Mouse (Mus musculus) WW6 (cell line): ENCODE data around the gene Slfn14.
A peak's percentile ranks its signal among the peaks of the same experiment; 100 is the strongest.
"Not testable (repeated sequence)": the region's sequence is repeated elsewhere in the genome, so short reads cannot be mapped to it uniquely, and the experiment has no call there.

ENCODE experiments used
- DNase-seq: peaks from one replicate; pipeline ENCODE4 v3.0.0-alpha.2; 2013; ENCODE audit warnings: low read depth, low spot score

Gene Slfn14

DNA sequence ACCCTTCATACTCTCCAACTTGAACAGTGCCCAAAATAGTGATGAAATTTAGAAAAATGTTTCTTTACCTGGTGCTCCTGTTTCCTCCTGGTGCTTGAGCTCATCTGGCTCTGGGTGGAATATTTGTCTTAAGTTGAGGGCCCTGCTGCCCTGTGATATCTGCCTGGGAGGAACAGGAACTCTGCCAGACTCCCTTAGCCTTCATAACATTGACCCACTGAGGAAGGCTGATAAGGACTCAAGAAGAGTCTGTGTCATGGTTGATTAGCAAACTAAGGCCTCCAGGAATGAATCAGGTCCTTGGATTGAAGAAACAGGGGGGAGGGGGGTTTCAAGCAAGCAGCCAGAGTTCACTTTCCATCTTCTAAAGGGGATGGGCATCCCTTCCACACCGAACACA, at the start of gene Slfn14:
Gene Slfn14 (minus strand): TSS at position 161 of the 400 bp plus-strand sequence.
- no peak for DNase-seq

DNA sequence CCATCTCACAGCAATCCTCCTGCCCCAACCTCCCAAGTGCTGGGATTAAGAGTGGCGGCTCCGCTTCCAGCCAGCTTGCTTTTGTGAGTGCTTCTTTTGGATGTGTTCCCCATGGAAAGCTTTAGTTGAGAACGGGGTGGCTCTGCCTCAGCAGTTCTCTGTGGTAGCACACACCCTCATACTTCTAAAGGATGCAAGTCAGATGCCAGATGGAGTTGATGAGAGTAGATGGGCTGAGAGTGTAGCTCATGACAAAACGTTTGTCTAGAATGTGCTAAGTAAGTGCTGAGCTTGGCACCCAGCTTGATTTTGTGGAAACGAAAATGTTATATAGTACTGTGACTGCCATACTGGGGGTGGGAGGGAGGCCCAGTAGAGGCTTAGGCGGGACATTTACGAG, 49.3 kb upstream of the Slfn14 start:
- no peak for DNase-seq

DNA sequence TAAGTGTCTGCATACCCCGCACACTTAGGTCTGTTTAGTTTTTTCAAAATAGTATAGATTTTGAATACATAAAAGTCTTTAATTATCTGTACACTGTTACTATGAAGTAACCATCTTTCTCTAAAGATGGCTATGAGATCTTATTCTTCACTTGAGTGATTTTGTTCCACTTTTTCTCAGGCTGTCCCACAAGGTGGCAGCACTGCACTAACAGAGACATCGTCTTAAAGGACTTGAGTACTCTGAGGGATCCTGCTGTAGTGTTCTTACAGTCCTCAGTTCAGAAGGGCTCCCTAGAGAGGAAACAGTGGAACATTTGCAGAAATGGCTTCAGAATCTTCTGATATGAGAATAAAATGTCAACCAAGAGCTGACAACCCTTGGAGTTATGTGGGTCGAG, 40.9 kb upstream of the Slfn14 start:
- DNase-seq = peak; percentile 38

DNA sequence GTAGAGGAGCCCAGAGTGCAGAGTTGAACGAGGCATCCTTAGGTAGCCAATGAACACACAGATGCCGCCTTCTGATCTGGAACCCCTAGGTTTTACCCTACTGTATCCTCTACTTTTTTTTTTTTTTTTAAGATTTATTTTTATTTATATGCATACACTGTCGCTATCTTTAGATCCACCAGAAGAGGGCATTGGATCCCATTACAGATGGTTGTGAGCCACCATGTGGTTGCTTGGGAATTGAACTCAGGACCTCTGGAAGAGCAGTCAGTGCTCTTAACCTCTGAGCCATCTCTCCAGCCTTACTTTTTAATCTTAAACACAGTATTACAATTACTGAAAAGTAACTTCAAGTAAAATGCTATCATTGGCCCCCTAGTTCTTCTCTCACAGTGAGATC, 40.2 kb upstream of the Slfn14 start:
- DNase-seq = not testable (repeated sequence)

DNA sequence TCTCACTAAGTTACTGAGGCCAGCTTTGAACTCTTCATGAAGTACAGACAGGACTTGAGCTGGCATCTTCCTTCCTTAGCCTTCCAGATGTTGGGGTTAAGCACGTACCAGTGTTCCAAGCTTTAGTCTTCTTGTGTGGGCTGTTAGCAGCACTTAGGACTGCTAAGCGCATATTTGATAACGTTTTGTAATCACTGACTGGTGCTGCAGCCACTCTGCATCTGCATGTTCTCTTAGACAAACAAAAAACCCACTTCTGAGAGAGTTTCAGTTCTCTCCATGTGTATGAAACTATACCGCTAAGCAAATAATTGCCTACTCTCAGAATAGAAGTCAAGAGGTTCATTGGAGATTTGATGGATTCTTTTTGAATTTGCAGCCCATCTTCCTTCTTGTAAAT, 32.5 kb upstream of the Slfn14 start:
- no peak for DNase-seq

DNA sequence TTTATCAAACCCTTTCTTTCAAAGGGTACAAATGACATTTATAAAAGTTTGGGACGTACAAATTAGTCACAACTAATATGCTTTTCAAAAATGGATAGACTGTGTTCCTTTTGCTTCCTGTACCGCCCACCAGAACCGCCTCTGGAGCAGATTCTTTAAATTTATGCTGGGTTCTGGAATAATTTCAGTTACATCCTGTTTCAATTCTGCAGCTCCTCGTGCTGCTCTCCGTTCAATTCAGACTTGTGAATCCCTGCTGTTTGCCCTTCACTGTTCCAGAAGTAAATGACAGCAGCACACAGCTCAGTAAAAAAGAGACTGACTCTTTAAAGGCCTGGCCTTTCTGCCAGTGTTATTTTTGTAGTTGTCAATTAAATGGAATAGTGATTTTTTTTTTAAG, 25.9 kb upstream of the Slfn14 start:
- DNase-seq = no peak

DNA sequence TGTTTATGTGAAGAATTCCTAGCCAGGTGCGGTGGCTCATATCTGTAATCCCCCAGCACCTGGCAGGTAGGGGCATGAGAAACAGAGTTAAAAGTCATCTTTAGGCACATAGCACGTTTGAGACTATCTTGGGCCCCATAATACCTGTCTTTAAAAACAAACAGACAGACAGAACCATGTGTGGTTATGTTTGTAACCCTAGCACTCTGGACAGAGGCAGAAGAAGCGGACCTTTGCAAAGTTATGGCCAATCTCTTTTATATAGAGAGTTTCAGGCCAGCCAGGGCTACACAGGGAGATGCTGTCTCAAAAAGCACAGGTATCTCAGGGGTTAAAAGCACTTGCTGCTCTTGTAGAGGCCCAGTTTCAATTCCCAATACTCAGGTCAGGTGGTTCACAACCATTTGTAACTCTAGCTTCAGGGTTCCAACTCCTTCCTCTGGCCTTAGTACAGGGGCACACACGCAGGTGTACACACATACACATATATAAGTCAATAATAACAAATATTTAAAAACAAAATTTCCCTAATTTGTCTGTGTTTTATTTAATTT, 20.3 kb upstream of the Slfn14 start:
- no peak for DNase-seq

DNA sequence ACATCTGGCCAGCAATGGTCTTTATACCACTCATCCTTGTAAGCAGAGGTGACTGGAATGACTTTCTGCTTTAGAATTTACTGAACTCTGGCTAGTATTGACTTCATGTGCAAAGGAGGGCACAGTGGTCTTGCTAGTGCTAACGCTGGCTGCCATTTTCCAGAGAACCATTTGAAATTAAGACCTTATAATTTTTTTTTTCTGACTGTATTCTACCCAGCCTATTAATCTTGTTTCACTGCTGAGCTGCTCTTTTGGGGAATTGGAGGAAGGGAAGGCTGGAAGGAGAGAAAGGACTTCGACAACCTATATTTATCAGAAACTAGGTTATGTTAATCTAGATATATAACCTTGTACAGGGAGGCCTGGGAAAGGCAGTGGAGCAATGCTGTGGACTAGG, 18.0 kb upstream of the Slfn14 start:
- no peak for DNase-seq

DNA sequence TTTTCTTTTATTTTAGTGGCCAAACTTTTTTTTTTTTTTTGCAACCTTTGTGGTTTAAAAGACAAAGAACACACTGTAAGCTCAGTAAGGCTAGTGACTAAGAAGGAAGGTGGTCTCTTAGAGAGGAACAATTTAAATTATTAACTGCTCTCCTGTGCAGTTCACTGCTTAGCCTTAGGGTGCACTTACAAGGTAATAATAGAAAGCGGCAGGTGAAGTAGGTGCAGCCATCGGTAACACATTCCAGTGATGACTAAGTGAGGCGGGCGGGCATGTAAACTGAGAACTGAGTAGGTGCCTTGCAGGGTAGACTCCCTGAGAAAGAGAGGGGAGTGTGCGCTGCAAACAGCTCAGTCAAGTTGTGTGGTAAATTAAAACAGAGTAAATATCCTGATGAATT, 17.2 kb upstream of the Slfn14 start:
- no peak for DNase-seq

DNA sequence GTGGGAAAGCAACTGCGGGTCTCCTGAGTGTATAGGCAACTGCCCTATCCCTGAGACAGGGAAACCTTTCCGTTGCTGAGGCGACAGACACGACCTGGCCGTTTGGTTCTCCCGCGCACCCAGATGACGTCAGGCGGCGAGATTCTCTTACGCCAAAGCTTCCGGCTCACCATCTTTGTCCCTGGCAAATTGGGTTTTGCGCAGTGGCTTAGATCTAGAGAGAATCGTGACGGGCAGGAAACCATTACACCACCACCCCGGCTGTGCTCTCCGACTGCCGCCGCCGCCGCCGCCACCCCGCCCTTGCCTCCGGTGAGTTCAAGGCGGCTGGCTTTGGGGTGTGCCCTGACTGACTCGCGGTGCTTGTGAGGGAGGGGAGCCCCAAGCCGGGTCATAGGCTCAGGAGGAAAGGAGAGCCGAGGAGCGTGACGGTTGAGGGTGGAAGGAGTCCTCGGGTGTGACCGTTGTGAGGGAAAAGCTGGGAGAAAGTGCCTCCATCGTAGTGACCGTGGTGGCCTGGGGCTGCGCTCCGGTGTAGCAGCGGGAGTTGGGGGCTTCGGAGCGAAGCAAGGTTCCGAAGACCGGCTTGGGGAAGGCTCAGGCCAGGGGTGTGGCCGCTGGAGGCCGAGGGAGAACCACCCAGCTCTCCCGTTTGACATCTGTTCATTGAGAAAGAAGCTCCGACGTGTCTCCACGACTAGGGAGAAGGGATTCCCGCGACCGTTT, 16.2 kb upstream of the Slfn14 start, which contains the start of gene Pex12:
Gene Pex12 (minus strand): TSS at position 61 of the 726 bp plus-strand sequence.
- peak; percentile 98 for DNase-seq

DNA sequence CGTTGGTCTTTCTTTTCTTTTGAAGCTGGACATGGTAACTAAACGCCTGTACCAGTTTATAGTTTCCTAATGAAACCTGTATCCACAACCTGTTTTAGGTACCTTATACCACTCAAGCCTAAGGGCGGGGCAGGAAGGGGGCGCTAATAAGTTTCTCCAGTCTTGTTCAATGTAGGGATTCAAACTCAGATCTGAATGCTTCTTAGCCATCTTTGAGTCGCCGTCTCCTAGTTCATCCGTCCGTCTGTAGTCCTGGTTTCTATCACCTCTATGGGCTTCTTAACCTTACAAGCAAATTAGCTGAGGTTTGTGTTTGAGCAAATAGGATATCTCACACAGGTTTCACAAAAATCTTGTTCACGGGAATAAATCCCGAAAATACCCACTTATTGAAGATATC, 15.6 kb upstream of the Slfn14 start:
- DNase-seq = no peak

DNA sequence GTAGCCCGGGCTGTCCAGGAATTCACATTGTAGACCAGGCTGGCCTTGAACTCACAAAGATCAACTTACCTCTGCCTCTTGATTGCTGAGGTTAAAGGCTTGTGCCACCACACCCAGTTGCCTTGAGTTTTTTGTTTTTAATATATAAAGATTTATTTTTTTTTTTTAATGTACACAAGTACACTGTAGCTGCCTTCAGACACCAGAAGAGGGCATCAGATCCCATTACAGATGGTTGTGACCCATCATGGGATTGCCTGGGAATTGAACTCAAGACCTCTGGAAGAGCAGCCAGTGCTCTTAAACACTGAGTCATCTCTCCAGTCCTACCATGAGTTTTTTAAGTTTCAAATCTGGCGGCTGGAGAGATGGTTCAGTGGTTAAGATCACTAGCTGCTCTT, 14.9 kb upstream of the Slfn14 start:
- DNase-seq = no peak

DNA sequence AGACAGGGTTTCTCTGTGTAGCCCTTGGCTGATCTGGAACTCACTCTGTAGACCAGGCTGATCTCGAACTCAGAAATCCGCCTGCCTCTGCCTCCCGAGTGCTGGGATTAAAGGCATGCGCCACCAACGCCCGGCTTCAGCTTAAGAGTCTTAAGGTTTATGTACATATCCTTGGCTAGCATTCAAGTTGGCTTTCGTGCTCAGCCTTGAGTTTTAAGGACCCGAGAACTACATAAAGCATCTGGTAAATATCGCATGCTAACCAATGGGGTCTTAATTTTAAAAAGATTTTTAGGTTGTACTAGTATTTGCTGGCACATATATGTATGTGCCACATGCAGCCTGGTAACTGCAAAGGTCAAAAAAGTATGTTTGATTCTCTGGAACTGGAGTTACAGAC, 13.2 kb upstream of the Slfn14 start:
- DNase-seq = no peak

DNA sequence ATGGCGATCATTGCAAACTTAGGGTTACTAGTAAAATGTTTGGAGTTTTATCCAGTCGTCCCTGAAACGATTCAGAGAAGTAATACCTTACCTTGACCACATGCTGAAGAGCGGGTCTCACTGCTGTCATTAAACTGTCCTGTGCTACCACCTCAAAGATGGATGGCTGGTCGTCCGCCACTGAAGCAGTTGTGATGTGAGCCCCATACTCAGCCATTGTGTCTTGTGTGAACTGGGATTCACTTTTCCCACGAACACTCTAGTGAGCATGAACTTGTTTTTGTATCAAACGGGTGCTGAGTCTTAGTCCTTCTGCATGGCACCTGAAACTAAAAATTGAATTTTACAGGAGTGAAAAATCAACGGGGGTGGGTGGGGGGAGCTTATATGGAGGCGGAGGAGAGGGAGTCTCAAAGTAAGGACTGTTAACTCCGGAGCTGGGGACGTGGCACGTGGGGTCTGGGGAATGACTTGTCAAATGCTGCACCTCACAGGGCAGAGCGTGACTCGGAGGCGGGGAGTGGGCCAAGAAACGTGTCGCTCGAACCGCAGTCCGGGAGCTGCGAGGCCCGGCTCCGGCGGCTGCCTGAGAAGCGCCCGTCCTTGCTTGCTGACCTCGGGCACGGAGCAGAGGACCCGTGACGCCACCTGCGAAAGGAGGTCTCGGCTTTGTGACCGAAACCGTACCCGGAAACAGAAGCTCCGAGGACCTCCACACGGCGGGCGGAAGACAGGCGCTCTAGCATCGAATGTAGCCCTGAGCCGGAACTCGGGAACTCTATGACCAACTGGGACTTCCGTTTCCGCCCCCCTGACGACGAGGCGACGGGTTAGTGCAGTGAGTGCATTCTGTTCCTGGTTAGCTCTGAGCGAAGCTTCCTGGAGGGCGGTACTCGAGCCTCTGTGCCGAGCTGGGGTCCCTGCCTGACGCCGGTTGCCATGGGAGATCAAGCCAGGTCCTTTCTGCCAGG, 12.0 kb upstream of the Slfn14 start, which contains the start of gene Ap2b1:
Gene Ap2b1 (plus strand): TSS at position 800 of the 971 bp plus-strand sequence.
- DNase-seq = peak; percentile 94

DNA sequence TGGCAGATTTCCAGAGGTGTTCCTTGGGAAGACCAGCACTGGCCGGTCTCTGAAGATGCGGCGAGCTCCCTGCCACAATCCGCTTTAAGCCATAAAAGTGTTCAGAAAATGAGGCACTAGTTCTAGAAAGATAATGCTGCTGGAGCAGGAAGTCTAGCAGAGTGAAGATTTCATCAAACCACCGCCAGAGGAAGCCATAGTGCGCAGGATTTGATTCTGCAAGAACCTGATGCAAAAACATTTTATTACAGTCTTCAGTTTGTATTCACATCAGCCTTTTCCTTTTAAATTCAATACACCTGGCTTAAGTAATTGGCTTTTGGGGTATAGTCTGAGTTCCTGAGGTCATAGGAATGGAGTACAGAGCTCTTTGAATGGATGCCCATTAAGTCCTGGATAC, 11.3 kb upstream of the Slfn14 start:
- no peak for DNase-seq

DNA sequence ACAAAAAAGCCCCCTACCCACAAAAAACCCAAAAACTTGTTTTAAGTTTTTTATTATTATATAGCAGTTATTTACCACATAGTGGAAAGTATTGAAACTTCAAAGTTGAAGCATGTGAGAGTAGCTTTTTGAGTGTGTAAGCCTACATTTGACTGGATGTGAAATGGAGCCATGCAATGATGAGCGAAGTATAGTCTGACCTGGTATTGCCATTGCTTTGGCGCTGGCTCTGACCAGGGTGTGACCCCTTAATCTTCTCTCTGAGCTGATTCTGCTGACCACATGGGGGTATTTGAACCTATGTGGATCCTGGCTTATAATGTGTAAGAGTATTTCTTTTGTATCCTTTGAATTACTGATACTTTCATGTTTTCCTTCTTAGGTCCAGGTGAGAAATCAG, 7.6 kb upstream of the Slfn14 start:
- no peak for DNase-seq

DNA sequence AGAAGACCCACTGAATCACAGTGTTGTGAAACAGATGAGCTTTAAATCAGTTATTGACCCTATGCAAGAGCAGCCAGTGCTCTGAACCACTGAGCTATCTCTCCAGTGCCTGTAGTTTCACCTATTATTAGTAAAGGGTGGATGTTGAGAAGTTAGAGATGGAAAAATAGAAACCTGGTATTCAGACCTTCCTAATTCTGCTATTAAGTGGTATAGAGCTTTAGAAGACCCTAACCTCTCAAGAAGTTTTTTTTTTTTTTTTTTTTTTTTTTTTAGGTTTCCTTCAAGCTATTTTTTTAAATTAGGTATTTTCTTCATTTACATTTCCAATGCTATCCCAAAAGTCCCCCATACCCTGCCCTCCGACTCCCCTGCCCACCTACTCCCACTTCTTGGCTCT, 6.7 kb upstream of the Slfn14 start:
- no peak for DNase-seq

DNA sequence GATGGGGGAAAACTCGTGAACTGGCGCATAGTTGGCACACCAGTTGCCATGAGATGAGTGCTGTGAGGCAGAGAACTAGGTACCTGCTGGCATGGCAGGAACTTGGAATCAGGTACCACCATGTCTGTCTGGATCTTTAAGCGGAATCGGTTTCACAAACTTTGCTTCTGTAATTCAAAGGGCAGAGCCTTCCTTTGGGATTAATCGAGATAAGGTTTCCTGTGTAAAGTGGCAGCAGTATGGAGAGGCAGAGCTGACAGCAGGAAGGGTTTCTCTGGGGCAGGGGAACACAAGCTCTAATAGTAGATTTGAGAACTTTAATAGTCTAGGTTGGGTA, 5.7 kb upstream of the Slfn14 start:
- DNase-seq = no peak

DNA sequence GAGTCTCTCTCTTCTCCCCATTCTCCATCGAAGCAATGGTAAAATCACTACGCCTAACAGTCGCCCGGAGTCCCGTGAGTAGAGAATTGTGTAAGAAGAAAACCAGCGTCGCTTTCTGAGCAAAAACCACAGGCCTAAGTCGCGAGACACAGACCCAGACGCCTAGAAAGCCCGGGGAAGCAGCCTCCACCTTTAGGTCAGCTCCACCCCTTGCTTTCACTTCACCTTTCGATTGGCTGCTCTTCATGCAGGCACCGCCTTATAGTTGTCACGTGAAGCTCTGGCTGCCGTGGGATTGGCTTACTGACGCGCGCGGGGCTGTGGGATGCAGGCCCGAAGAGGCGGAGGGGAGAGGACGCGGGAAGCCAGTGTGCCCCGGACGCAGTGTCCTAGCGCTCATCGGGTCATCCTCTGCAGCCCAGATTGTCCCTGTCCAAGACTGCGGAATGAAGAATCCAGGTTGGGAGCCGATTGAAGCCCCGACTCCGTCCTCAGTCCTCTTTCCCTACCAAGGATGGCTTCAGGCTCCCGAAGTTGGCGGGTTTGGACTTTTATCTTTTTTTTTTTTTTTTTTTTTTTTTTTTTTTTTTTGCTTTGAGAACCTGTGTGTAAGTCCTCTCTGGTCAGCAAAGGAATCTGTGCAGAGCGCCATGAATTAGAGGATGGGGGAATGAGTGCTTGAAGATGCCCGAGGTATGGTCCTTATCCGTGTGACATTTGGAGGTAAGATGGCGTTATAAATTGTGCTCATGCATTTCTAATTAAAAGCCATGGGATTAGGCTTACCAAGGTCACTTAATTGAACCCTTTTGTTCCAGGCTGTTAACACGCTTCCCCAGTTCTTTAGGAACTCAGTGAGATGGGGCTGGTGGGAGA, 5.1 kb upstream of the Slfn14 start:
- DNase-seq = peak; percentile 92

DNA sequence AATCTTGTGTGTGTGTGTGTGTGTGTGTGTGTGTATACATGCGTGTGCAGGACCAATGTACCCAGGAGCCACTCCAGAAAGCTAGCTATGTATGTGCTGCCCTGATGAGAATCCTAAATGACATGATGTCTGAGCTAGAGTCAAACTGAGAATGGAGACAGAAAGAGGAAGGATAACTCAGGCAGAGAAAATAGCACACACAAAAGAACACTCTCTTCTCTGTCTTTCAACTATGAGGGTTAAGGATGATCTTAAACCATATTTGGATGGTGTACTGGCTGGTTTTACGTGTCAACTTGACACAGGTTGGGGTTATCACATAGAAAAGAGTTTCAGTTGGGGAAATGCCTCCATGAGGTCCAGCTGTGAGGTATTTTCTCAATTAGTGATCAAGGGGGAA, 3.1 kb upstream of the Slfn14 start:
- DNase-seq = no peak

DNA sequence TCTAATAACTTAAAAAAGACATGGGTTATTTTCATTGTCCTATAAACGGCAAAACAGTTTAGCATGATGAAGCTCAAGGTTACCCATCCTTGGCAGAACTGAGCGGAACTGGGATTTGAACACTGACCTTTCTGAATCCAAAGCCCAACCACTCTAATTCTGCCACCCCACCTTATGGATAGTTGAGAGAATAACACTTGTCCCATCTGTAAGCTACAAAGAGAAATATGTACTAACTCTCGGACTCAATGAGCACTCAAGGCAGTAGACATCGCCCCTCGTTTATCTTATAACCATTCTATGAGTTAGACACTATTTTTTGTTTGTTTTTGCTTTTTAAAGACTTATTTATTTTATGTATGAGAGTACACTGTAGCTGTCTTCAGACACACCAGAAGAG, 2.5 kb upstream of the Slfn14 start:
- DNase-seq = no peak

DNA sequence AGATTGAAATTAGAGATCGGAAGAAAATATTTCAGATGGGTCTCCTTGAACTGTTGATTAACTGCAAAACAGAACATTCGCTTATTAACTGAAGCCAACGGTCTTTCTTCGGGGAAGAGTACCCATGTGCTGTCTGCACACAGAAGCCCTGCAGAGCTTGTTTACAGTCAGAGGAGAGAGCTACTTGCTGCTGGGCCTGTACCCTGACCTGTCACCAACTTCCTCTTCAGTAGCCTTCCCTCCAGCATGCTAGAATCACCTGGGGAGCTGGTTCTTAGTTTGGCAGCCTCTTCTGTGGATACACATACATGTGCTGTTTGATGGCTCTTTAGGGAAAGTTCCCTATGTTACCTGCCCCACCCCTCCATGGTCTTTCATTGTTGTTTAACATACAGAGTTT, 899 bp downstream of the Slfn14 start:
- no peak for DNase-seq
